Mouse (Mus musculus) heart, adult 2 months (tissue): ENCODE measurements at regions not wholly inside any gene's neighbourhood (a gene's known extent, or its start where the extent isn't known, plus 50 kb on each side); places are given as distances from the start of the nearest gene placed in this dataset.

ENCODE experiments used
- DNase-seq, 2 experiments: peaks; one replicate each; pipeline ENCODE4 v3.0.0; 2021
- H3K27ac ChIP-seq: fragments of 200-600 bp; 2 replicates; pipeline ENCODE4 v1.8.1; 2022
- H3K27me3 ChIP-seq: fragments of 200-500 bp; 2 replicates; pipeline ENCODE4 v1.6.1; 2012; ENCODE audit warnings: mild to moderate bottlenecking, low read length, inconsistent platforms, mixed read lengths; ENCODE audit not compliant: control insufficient read depth, insufficient read depth
- H3K36me3 ChIP-seq: fragments of 200-500 bp; 2 replicates; pipeline ENCODE4 v1.6.1; 2012; ENCODE audit warnings: low read length, inconsistent platforms; ENCODE audit not compliant: control insufficient read depth, insufficient read depth
- H3K4me1 ChIP-seq: fragments of 200-500 bp; 2 replicates; pipeline ENCODE4 v1.6.1; 2011; ENCODE audit warnings: low read length; ENCODE audit not compliant: control insufficient read depth, insufficient read depth
- H3K4me3 ChIP-seq: fragments of 200-600 bp; 2 replicates; pipeline ENCODE4 v1.8.1; 2022
- H3K79me2 ChIP-seq: fragments of 200-500 bp; replicated peaks from 2 replicates; pipeline ENCODE4 v1.6.1; 2012; ENCODE audit warnings: mild to moderate bottlenecking, inconsistent platforms, low read length, moderate library complexity, mixed read lengths; ENCODE audit not compliant: control insufficient read depth, insufficient read depth
- H3K9ac ChIP-seq: fragments of 200-500 bp; 2 replicates; pipeline ENCODE4 v1.6.1; 2012; ENCODE audit warnings: low read depth, mild to moderate bottlenecking, control low read depth, inconsistent platforms, low read length, mixed read lengths
- CTCF ChIP-seq: fragments of 200-600 bp; IDR thresholded peaks from 2 replicates; pipeline ENCODE4 v1.8.1; 2022; ENCODE audit warnings: antibody characterized with exemption, mild to moderate bottlenecking, moderate library complexity
- EP300 ChIP-seq: fragments of 200-500 bp; IDR thresholded peaks from 2 replicates; pipeline ENCODE4 v1.6.1; 2011; ENCODE audit warnings: low read depth, low read length, control low read depth; ENCODE audit not compliant: insufficient read depth
- POLR2A ChIP-seq: fragments of 200-500 bp; IDR thresholded peaks from 2 replicates; pipeline ENCODE4 v1.6.1; 2011; ENCODE audit warnings: mild to moderate bottlenecking, low read depth, low read length, control low read depth; ENCODE audit not compliant: insufficient read depth
- WGBS: fragments of 180-500 bp; shearing (Covaris S2); methylation state at CpG from one replicate; pipeline ENCODE4 v1.1.7; 2018; 5-methylcytosine and 5-hydroxymethylcytosine counted together
- intact Hi-C: fragments of 180-260 bp; cut with DNase I; formaldehyde crosslinking; loops from one replicate; pipeline ENCODE4 v1.15.1; 2025

DNA sequence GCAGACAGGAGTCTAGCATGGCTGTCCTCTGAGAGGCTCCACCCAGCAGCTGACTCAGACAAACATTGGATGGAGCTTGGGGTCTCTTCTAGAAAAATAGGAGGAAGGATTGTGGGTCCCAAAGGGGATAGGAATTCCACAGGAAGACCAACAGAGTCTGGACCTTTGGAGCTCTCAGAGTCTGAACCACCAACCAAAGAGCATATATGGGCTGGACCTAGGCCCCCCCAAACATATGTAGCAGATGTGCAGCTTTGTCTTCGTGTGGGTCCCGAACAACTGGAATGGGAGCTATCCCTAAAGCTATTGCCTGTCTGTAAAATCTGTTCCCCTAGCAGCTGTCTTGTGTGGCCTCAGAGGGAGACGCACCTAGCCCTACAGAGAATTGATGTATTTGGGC lies 50.1 kb upstream of the Cpm start:
- intact Hi-C loops = no loop called here
- TF ChIP-seq CTCF = no peak
- no peak for TF ChIP-seq EP300
- TF ChIP-seq POLR2A = no peak
- Histone ChIP-seq H3K27ac (no peak overlapping the region), H3K9ac (no peak overlapping the region), H3K79me2 (no peaks in the 10 kb centered on the region), H3K36me3 (no peaks in the 10 kb centered on the region), H3K4me3 (no peak overlapping the region), H3K4me1 (no peaks in the 10 kb centered on the region), H3K27me3 (no peaks in the 10 kb centered on the region)
- no peak for DNase-seq
- WGBS = 80% methylated on average over 3 of the region's 3 CpGs

DNA sequence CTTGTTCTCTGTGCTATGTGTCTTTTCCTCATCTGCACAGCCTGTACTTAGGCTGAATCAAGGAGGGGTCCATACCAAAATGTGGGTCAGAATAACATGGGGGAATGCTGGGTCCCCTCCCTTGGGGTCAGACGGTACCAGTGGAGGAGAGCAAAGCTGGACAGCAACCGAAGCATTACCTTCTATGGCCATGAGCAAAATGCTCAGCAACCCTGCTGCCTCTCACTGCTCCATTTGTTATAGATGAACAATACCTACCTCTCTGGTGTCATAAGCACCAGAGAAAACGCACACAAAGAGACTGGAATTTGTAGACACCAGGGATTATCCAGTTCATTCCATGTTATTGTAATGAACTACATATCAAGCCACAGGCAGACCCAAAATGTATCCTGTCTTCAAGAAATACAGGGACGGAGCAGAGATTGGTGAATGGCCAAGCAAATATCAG lies 50.6 kb upstream of the Cpm start:
- TF ChIP-seq POLR2A = no peak
- no peak for TF ChIP-seq CTCF
- TF ChIP-seq EP300 = no peak
- no peaks in the 10 kb centered on the region for H3K27me3 ChIP-seq
- intact Hi-C loops = no loop called here
- no peak for DNase-seq
- WGBS = 81% methylated on average over 4 of the region's 4 CpGs
- H3K4me1 ChIP-seq = no peaks in the 10 kb centered on the region
- no peak overlapping the region for H3K4me3 ChIP-seq
- H3K27ac ChIP-seq = no peak overlapping the region
- no peaks in the 10 kb centered on the region for H3K79me2 ChIP-seq
- no peak overlapping the region for H3K9ac ChIP-seq
- no peaks in the 10 kb centered on the region for H3K36me3 ChIP-seq

DNA sequence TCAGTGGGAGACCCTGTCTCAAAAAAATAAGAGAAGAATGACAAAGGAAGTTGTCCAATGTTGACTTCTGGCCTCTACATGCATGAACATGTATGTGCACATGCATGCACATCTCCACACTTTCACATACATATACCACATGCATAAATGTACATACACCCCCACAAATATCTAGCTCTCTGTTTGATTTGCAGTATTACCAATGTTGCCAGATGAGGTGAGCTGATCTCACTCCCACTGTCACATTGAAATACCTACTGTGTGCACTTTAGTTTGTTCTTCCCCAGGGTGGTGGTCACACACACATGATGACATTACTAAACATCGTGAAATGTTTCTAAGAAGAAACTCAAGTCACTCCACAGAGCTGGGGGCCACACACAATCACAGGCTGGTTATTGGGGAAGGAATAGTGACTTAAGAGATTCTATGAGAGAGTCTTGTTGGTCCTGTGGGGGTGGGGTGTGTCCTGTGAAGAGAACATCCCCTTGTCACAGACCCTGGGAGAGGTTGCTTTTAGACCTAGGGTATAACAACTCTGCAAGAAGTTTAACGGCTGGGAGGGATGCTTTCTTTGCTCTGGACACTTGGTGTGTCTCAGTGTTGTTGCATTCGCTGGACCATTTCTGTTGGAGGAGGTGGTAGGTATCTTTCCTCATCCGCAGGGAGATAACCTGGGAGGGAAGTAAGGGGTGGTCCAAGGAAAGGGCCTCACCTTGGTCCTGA lies 51.2 kb upstream of the Cpm start:
- DNase-seq = no peak
- no peak overlapping the region for H3K4me3 ChIP-seq
- TF ChIP-seq EP300 = no peak
- no peak for TF ChIP-seq CTCF
- no peak for TF ChIP-seq POLR2A
- H3K36me3 ChIP-seq = no peaks in the 10 kb centered on the region
- H3K27ac ChIP-seq = no peak overlapping the region
- no peaks in the 10 kb centered on the region for H3K4me1 ChIP-seq
- 80% methylated on average over 4 of the region's 4 CpGs for WGBS
- intact Hi-C loops = no loop called here
- no peaks in the 10 kb centered on the region for H3K79me2 ChIP-seq
- H3K27me3 ChIP-seq = no peaks in the 10 kb centered on the region
- no peak overlapping the region for H3K9ac ChIP-seq

DNA sequence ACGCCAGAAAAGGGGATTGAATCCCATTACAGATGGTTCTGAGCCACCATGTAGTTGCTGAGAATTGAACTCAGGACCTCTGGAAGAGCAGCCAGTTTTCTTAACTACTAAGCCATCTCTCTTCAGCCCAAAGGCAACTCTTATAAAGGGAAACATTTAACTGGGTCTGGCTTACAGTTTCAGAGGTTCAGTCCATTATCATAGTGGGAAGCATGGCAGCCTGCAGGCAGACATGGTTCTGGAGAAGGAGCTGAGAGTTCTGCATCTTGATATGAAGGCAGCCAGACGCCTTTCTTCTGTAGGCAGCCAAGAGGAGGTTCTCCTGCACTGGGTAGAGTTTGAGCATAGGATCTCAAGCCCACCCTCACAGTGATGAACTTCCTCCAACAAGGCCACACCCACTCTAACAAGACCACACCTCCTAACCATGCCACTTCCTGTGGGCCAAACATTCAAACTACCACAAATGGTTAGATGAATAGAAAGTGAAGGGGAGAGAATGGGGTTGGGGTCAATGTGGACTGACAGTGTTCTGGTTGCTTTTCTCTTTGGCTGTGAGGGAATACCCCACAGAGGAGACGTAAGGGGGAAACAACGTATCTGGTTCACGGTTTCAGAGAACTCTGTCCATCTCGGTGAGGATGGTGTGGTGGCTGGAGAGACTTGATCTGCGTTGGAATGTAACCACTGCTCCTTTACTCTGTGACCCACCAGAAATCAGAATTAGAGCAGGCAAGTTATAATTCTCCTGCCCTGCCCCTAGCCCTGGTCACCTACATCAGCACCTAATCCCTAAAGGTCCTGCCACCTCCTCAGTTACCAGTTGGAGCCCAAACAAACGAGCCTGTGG lies 52.2 kb upstream of the Cpm start:
- Histone ChIP-seq H3K27ac (no peak overlapping the region), H3K36me3 (no peaks in the 10 kb centered on the region), H3K9ac (no peak overlapping the region), H3K27me3 (no peaks in the 10 kb centered on the region; the same call in none of the 2 replicates), H3K79me2 (no peaks in the 10 kb centered on the region), H3K4me1 (no peaks in the 10 kb centered on the region), H3K4me3 (no peak overlapping the region)
- no peak for DNase-seq
- intact Hi-C loops = no loop called here
- WGBS = 82% methylated on average over 8 of the region's 8 CpGs
- TF ChIP-seq POLR2A (no peak), CTCF (no peak), EP300 (no peak)

DNA sequence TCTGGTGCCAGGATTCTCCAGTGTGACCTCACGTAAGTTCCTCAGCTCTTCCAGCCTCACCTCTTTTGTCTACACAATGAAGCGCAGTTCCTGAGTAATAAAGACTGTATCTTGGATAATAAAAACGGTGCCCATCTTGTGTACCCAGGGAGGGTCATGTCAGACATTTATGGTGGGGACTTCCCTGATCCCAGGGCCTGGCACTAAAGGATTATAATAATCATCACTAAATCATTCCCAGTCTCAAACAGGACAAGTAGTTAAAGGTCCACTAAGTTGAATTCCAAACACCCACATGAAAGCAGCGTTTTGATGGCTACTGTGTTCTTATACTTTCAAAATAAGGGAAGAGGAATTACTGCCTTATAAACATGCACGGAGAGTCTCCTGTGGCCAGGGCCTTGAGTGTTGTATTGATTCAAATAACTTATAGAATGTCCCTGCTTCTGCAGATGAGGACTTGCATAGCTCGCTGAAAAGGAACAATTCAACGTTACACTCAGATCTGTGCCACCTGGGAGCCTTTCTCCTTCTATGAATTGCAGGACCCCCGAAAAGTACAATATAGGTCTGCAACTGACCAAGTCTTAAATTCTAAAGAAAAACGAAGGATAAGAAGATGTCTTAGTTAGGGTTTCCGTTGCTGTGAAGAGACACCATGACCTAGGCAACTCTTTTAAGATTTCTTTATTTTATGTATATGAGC lies 53.0 kb upstream of the Cpm start:
- Histone ChIP-seq H3K36me3 (no peaks in the 10 kb centered on the region), H3K79me2 (no peaks in the 10 kb centered on the region), H3K4me3 (no peak overlapping the region), H3K27me3 (no peaks in the 10 kb centered on the region; the same call in none of the 2 replicates), H3K4me1 (no peaks in the 10 kb centered on the region), H3K9ac (no peak overlapping the region), H3K27ac (no peak overlapping the region)
- DNase-seq = no peak
- intact Hi-C loops = no loop called here
- TF ChIP-seq POLR2A (no peak), CTCF (no peak), EP300 (no peak)
- 89% methylated on average over 10 of the region's 10 CpGs for WGBS
